Mouse (Mus musculus) ovary, adult 10 weeks (tissue): ENCODE data around the gene Gpr182. TPM values are rescaled to one million over a fixed set of nuclear protein-coding genes. Genes with fewer than 3 reads are reported as not detected.

Experiments
- polyA plus RNA-seq: library from polyadenylated mRNA; stranded (reverse); fragments of 350-450 nt; fragmentation: Illumina TruSeq; extraction: RNeasy Lipid Tissue Mini Kit (QIAGEN cat#74804); gene quantifications from one replicate; pipeline ENCODE4 v1.2.3, GENCODE M21; 2014

The Gpr182 gene
- polyA plus RNA-seq, result 0.71 TPM

GRCm38 (mm10) chr10:127751548-127751947 lies at the start of gene Gpr182:
Gene Gpr182 (minus strand): TSS chr10:127751732.

GRCm38 (mm10) chr10:127800891-127801290 lies 49.4 kb upstream of the Gpr182 start, which contains the start of gene Rdh16:
Gene Rdh16 (plus strand): TSS chr10:127801152.

GRCm38 (mm10) chr10:127776011-127776410 lies 24.5 kb upstream of the Gpr182 start, which contains the start of gene Rdh9:
Gene Rdh9 (plus strand): TSS chr10:127776386.

GRCm38 (mm10) chr10:127759181-127760110 lies 7.9 kb upstream of the Gpr182 start, which contains the start of the genes Rdh1 and Rdh16f1:
Gene Rdh1 (plus strand): TSS chr10:127759721.
Gene Rdh16f1 (plus strand): TSS chr10:127759787.

GRCm38 (mm10) chr10:127739083-127739660 lies 12.4 kb downstream of the Gpr182 start, which contains the start of gene Zbtb39:
Gene Zbtb39 (plus strand): TSS chr10:127739538.

GRCm38 (mm10) chr10:127724178-127724577 lies 27.4 kb downstream of the Gpr182 start, which contains the start of gene Tac2:
Gene Tac2 (plus strand): TSS chr10:127724478.

GRCm38 (mm10) chr10:127704766-127705220 lies 46.7 kb downstream of the Gpr182 start, which contains the start of gene Myo1a:
Gene Myo1a (plus strand): TSS chr10:127705170.

Other genes with a start within 250 kb of the Gpr182 start
- gene Ndufa4l2, start 236.8 kb downstream of the Gpr182 start, polyA plus RNA-seq, result not detected
- gene Shmt2, start 229.3 kb downstream of the Gpr182 start, polyA plus RNA-seq, result 2.8 TPM
- gene Nxph4, start 217.2 kb downstream of the Gpr182 start, polyA plus RNA-seq, result not detected
- 12.3 TPM for gene Lrp1, start 130.6 kb downstream of the Gpr182 start, polyA plus RNA-seq
- 22.9 TPM for gene Stat6, start 108.7 kb downstream of the Gpr182 start, polyA plus RNA-seq
- gene Nemp1, start 84.8 kb downstream of the Gpr182 start, polyA plus RNA-seq, result 19.4 TPM
- 3.2 TPM for gene Nab2, start 83.2 kb downstream of the Gpr182 start, polyA plus RNA-seq
- 0.17 TPM for gene Myo1a, start 46.6 kb downstream of the Gpr182 start, polyA plus RNA-seq
- not detected for gene Tac2, start 27.3 kb downstream of the Gpr182 start, polyA plus RNA-seq
- 4.6 TPM for gene Zbtb39, start 12.2 kb downstream of the Gpr182 start, polyA plus RNA-seq
- gene Rdh1, start 8.0 kb upstream of the Gpr182 start, polyA plus RNA-seq, result 1.4 TPM
- not detected for gene Rdh16f1, start 8.1 kb upstream of the Gpr182 start, polyA plus RNA-seq
- 4.1 TPM for gene Rdh9, start 24.7 kb upstream of the Gpr182 start, polyA plus RNA-seq
- gene Rdh16, start 49.4 kb upstream of the Gpr182 start, polyA plus RNA-seq, result 0.14 TPM
- not detected for gene Rdh19, start 98.2 kb upstream of the Gpr182 start, polyA plus RNA-seq
- not detected for gene Rdh16f2, start 114.7 kb upstream of the Gpr182 start, polyA plus RNA-seq
- not detected for gene Rdh7, start 137.1 kb upstream of the Gpr182 start, polyA plus RNA-seq
- 0.46 TPM for gene Sdr9c7, start 146.8 kb upstream of the Gpr182 start, polyA plus RNA-seq